Mouse (Mus musculus) B cell, adult 2 months (primary cell): ENCODE data around the gene Sh3d21.

Experiments
- DNase-seq, 2 experiments: peaks; one replicate each; pipeline ENCODE4 v3.0.0; 2022

The Sh3d21 gene

DNA sequence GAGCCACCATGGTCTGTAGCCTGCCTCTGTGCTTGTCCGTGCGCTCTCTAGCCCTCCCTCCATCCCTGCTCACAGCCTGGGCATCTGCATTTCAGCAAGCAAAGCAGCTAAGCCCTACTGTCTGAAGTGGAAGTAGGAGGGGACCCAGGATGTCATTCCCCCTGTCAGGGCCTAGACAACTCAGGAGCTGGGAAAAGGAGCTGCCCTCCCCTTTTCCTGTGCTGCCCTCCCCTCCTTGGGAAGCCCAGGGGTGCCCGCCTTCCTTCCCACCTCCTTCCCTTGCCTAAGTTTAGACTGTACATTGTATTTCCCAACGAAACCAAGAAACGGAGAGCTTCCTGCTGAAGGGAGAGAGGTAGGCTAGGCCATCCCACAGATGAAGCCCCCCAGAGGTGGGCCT is 22.3 kb downstream of the Sh3d21 start:
- DNase-seq: no peak

- DNase-seq: no peak
These were observed 25.5 kb downstream of the Sh3d21 start for GRCm38 (mm10) chr4:126137773-126138172.

DNA sequence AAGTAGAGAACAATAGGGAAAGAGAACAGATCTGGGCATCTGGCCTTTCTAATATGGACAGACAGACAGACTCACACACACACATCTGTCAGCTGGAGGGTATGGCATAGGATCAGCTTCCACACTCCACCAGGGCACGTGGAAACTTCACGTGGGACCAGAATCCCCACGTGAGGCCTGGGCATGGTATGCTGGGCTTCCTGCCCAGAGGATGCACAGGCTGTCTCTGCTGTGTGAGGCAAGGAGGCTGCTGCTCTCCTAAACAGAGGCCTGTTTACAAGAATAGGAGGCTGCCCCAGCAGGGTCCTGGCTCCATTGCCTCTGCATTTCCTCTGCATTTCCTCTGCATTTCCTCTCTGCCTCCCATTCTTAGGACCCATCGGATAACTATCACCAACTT is 28.7 kb downstream of the Sh3d21 start:
- no peak for DNase-seq

DNA sequence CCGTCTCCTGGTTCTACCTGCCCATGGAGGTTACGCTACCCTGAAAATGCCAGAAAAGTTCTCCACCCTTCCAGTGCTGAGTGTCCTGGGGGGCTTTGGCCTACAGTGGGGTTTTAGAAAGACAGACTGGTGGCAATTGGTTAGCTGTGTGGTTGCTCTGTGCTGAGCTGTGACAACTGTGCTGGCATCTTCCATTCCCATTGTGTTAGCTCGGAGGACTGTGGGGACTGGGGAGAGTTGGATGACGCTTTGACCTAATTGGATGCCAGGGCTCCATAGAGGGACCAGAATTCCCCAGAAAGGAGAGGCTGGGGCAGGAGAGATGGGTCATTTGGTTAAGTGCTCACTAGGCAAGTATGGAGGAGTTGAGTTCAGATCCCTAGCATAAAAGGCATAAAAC is 29.1 kb downstream of the Sh3d21 start:
- no peak for DNase-seq

DNA sequence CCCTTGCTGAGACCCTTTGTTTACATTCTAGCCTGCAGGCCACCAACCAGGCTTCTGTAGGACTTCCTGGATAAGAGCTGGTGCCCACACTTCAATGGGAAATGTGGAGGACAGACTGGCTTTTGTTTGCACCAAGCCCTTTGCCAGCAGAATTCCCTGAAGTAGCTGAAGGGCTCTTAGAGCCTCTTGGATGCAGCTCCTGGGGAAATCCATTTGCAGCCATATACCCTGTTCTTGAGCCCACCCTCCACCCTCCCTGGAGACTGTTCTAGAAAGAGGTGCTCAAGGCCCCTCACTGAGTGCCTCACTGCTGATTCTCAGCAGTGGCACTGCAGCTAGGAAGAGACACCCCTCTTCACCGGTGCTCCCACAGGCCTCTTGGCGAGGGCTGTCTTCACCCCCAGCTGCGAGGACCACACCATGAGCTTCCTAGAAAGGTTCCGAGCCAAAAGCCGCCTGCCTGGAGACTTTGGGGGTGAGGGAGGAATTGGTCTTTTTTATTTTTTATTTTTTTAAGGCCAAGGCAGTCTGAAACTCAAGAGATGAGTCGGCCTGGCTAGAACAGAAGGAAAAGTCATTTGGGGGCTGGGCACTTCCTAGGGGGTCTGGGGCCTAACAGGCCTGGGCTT is 30.5 kb downstream of the Sh3d21 start:
- DNase-seq: no peak

DNA sequence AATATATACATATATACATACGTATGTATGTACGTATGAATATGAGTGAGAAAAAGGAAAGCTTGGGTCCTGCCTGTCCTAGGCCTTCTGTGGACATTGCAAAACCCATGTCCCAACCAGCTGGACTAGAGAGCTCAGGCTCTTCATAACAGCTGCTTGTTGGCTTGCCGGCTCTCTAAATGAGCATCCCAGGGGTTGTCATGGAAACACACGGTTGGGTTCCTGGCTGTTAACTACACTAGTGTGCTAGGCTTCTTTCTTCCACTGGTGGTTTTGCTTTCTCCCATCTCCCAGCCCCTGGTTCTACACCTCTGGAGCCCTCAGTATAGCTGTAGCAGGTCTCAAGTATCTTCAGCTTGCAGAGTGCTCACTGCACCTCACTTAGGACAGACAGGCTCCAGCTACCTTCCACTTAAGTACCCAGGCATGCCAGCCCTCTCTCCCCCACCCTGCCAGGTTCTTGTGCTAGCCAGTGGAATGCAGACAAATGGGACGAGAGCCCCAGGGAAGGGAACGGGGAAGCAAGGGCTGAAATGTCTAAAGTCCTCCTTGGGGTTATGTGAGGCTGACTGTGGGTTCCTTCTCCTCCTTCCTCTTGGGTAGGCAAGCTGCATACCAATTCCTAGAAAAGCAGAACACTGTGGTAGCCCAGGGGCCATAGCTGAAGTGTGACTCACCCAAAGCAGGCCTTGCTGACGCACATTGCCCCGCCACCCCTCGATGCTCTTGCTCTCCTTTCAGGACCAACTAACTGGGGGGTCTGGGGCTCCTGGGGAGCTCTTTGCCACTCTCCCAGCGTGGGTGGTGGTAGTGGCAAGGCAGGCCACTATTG is 31.8 kb downstream of the Sh3d21 start:
- no peak for DNase-seq

DNA sequence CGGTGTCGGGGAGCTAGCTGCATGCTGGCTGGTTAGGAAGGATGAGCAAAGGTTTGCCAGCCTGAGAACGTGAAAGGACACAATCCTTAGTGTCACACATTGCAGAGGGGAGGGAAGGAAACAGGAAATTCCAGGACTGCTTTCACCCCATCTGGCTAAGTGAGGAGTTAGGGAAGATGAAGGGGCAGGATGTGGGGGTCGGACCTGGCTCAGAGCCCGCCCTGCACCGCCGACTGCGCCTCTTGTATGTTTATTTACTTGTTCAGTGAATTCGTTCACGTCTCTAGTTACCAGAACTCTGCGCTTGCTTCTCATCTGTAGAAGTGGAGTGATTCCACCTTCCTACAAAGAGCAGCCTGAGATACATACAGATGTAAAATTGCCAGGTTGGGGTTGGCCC is 32.8 kb downstream of the Sh3d21 start:
- no peak for DNase-seq

GRCm38 (mm10) chr4:126123309-126124040 is 39.8 kb downstream of the Sh3d21 start:
- DNase-seq: no peak

DNA sequence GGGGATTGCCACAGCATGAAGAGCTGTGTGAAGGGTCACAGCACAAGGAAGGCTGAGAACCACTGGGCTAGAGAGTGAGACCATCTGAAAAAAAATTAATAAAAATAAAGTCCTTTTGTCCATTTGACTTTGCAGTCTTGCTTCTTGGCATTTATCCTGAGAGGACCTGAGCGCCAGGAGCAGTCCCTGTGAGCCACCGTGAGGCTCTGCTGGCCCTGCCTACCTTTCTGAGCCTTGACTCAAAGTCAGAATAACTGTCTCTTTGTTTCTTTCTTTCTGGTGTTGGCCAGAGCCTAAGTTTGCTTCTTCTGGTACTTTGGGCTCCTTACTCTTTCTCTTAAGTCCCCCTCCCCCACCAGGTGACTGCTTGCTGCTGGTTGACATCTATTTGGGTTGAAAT is 42.8 kb downstream of the Sh3d21 start:
- DNase-seq: no peak

GRCm38 (mm10) chr4:126120052-126120451 is 43.2 kb downstream of the Sh3d21 start:
- no peak for DNase-seq

DNA sequence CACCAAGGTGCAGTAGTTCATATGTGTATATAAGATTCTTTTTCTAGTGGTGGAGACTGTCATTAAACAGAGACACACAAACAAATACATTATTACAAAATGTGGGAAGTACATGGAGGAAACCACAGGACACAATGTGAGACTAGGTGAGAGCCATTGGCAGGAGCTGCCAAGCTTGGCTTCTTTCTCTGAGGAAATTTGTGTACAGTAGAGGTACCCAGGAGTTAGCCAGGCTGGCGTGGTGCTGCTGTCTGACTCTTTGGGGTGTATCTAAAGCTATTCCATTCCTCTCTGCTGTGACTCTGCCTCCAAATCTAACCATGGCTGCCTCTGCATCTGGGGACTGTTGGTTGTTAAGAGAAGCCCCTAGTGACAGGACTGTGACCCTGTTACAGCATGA is 44.2 kb downstream of the Sh3d21 start:
- DNase-seq: no peak

GRCm38 (mm10) chr4:126118651-126119050 is 44.6 kb downstream of the Sh3d21 start:
- no peak for DNase-seq

DNA sequence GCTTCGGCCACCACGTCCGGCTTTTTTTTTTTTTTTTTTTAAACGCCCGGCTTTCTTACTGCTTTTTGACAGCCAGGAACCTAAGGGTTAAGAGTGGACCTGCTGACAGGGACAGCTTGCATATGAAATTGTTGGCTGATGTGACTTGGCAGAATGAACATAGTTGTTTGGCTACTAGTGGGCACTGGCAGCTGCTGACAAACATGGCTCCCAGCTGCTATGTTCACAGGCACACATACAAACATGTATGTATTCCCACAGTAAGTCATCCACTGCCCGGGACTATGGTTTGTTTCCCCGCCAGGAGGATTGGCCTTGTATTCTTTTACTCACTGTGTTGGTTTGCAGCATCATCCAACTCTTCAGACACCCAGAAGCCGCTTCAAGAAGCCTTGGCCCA is 46.2 kb downstream of the Sh3d21 start:
- no peak for DNase-seq

GRCm38 (mm10) chr4:126115871-126116521 is 47.3 kb downstream of the Sh3d21 start:
- DNase-seq: no peak

GRCm38 (mm10) chr4:126115411-126115810 is 47.9 kb downstream of the Sh3d21 start:
- no peak for DNase-seq

DNA sequence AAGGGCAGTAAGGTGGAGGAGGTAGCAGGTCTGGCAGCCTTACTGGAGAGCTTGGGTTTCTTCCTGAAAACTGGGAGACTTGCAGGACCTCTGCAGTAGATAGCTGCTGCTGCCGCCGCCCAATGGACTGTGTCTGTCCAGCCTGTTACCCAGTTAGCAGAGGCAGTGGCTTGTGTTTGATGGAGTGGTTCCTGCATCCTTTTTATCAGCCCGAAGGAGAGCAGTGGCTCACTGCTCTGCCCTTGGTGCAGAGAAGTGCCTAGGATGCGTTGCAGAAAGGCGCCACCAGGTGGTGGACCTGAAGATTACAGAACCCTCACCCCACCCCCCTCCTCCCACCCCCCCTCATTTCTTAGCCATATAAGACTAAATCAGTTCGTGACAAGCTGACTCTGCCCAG is 49.3 kb downstream of the Sh3d21 start:
- DNase-seq: peak; percentile 83 to 84

DNA sequence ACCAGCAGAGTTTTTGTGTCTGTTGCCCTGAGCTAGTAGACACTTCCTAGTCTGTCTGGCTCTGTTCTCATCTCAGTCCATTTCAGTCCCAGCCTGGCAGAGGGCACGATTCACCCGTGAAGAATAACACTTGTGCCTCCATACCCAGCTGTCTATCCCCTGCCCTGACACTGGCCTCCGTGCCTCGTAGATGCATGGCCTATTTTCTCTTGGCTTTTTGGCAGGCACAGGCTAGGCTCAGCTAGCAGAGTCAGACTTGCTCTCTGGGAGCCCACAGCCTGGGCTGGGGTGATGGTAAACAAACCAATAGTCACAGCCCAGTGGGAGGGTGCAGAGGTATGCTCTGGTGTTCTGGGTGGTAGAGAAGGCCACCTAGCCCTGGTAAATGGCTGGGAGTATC is 50.0 kb downstream of the Sh3d21 start:
- no peak for DNase-seq

DNA sequence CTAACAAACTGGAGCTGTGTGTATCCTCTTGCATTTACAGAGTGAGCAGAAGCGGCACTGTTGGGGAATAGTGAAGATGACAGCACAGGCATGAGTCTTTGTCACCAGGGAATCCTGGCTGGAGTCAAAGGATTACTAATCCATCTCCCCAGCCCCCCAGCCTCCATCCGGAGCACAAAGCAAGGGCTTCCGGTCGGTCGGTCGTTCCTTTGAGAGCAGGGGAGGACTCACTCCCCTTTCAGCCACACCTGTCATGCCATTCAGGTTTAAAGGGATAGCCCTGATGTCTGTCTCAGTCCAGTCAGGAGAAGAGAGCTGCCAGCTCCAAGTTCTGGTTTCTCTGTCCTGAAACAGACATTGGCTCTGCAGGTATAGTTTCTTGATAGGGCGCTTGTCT is 52.1 kb downstream of the Sh3d21 start:
- no peak for DNase-seq

DNA sequence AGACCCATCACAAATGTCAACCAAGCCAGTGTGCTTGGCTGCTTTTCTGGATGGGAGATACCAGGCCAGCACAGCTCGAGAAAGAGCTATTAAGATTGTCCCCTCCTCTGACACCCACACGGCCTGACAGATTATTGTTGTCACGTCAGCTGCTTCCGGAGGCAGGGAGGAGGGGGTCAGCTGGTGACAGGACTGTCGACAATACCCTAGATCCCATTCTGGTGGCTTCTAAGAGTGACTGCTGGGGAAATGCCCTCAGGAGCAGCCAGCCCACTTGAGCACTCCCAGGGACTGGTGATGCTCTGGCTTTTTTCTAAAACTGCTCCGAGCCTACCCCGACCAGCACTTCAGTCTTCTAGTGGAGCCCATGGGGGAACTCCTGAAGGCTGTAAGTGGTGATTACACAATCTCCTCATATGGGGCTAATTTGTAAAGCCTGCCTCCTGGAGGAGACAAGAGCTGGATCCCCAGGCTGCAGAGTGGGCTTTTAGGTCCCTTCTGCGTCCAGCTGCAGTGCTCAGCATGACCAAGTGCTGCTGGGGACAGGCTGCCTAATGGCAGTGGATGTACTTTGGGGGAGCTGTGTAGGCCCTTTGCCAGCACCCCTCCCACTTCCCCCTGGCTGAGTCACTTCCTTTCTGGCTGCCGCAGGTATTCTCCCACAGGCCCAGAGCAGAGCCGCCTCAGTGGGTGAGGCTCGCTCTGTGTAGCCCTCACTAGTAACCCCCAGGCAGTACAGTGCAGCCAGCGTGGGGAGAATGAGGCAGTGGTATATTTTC is 52.7 kb downstream of the Sh3d21 start:
- DNase-seq: peak; percentile 84 to 88

DNA sequence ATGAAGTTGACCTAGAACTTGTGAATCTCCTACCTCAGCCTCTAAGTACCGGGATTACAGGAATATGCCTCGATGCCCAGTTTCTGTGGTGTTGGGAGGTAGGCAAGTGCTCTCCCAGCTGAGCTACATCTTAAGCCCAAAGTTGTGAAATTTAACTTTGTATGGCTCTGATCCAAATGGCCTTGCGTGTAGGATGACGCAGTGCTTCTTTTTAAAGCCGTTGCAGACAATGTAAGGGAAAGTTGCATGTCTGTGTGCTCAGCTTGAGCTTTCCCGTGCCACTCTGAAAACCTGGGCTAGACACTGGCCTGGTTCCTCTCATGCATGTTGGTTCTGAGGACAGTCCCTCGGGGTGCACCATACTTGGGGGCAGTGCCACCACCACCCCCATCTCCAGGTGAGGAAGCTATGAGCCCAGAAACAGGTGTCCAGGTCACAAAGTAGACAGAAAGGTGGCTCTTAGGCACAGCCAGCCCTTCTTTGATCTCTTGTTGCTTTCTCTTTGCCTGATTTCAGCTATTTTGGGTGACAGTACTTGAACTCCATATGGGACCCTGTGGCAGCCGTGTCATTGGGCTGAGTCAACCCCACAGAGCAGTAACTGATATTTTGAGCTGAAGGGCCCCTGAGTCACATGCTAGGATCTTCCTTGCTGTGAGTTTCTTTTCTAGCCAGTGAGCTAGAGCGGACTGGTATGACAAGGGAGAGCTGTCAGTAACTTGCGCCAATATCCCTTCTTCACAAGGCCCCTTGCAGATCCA is 53.5 kb downstream of the Sh3d21 start:
- peak in 1 of 2 experiments; percentile 6 for DNase-seq

DNA sequence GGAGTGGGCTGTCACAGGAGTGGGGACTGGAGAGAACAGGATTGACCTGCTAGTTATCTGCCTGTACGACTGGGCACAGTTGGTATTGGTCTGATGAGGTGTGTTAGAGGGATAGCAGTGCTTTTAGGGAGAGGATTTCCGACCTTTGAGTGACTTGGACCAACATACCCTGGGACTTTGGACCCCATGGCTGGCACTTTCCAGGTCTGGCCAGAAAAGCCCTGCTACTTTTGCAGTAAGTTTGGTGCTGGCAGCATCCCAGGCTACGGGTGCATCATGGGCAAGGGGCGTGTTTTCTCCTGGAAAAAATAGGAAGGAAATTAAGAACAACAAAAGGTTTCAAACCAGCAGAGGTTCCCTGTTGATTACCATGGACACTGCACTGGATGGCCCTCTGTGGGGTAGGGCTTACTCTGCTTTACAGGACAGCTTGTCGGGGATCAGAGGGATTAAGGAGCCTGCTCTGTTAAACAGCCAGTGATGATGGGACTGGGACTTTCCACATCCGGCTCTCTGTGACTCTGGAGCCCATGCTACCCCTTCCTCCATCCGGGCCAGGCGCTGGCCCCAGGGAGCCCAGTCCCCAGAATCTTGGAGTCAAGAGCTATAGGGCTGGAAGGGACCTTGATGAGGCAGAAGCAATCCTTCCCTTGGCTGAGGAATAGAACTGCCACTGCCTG is 55.1 kb downstream of the Sh3d21 start:
- no peak for DNase-seq
